Mouse (Mus musculus) hindbrain, postnatal 0 days (tissue): ENCODE measurements around the gene Gm44596. TPM values are rescaled to one million over a fixed set of nuclear protein-coding genes. Genes with fewer than 3 reads are reported as not detected.

Experiments used
- ATAC-seq: fragments of 200-750 bp; cut with Nextera tagmentation; 2 replicates; pipeline ENCODE4 v1.8.0; 2017; ENCODE audit warnings: mild to moderate bottlenecking, moderate TSS enrichment, moderate library complexity
- DNase-seq: peaks from one replicate; pipeline ENCODE4 v3.0.0-alpha.2; 2015; ENCODE audit warnings: low spot score
- H3K27ac ChIP-seq: fragments of 300-500 bp; sonication (generic); 2 replicates; pipeline ENCODE4 v1.5.1; 2014; ENCODE audit warnings: mild to moderate bottlenecking
- H3K27me3 ChIP-seq: fragments of 300-500 bp; sonication (generic); 2 replicates; pipeline ENCODE4 v1.6.1; 2014; ENCODE audit warnings: low read length, mixed read lengths; ENCODE audit not compliant: insufficient read depth
- H3K36me3 ChIP-seq: fragments of 300-500 bp; sonication (generic); 2 replicates; pipeline ENCODE4 v1.6.1; 2014; ENCODE audit warnings: low read length, mixed read lengths; ENCODE audit not compliant: insufficient read depth
- H3K4me1 ChIP-seq: fragments of 300-500 bp; sonication (generic); 2 replicates; pipeline ENCODE4 v1.6.1; 2014; ENCODE audit warnings: antibody characterized with exemption, low read length, mixed read lengths; ENCODE audit not compliant: insufficient read depth
- H3K4me2 ChIP-seq: fragments of 300-500 bp; sonication (generic); 2 replicates; pipeline ENCODE4 v1.6.1; 2014; ENCODE audit warnings: low read depth, mild to moderate bottlenecking, low read length, moderate library complexity, mixed read lengths
- H3K4me3 ChIP-seq: fragments of 300-500 bp; sonication (generic); 2 replicates; pipeline ENCODE4 v1.5.1; 2014; ENCODE audit warnings: low read length
- H3K9ac ChIP-seq: fragments of 300-500 bp; sonication (generic); replicated peaks from 2 replicates; pipeline ENCODE4 v1.6.1; 2014; ENCODE audit warnings: mild to moderate bottlenecking, low read length, moderate library complexity, mixed read lengths
- H3K9me3 ChIP-seq: fragments of 300-500 bp; sonication (generic); 2 replicates; pipeline ENCODE4 v1.6.1; 2016; ENCODE audit warnings: low read length, mixed read lengths
- CTCF ChIP-seq: IDR thresholded peaks from 2 replicates; pipeline ENCODE4 v1.5.1; 2016; ENCODE audit warnings: antibody characterized with exemption, control low read depth, low read depth
- WGBS: fragments of 180-500 bp; shearing (Covaris S2); extraction: QIAGEN DNeasy Blood & Tissue Kit; methylation state at CpG from one replicate; pipeline ENCODE4 v1.1.7; 2014; 5-methylcytosine and 5-hydroxymethylcytosine counted together
- polyA plus RNA-seq: library from polyadenylated mRNA; unstranded; fragments of >200 nt; fragmentation: Nextera tagmentation; extraction: Ambion mirVana; gene quantifications from 2 replicates; pipeline ENCODE4 v1.2.1, GENCODE M21; 2015
- total RNA-seq: library from RNA; depleted of rRNA; stranded (reverse); fragments of >200 nt; gene quantifications from 2 replicates; pipeline ENCODE4 v1.2.3, GENCODE M21; 2014

Gm44596 gene
- total and polyA plus RNA-seq, 2 experiments from 2014 or later: not detected

- Histone ChIP-seq H3K4me3 (no peak overlapping the region), H3K27me3 (no peaks in the 10 kb centered on the region), H3K9ac (no peak overlapping the region), H3K9me3 (no peaks in the 10 kb centered on the region), H3K4me2 (no peak overlapping the region), H3K4me1 (peaks cover 3% of the 10 kb centered on the region; the same call in 1 of the 2 replicates), H3K36me3 (peaks cover 8% of the 10 kb centered on the region; the same call in 1 of the 2 replicates), H3K27ac (0 out of 2 replicates have a peak overlapping the region, but pooled peaks have one; percentile 11)
- ATAC-seq (no peak), DNase-seq (no peak)
- no peak for TF ChIP-seq CTCF
- 78% methylated on average over 6 of the region's 6 CpGs for WGBS
Measured at GRCm38 (mm10) chr6:128346782-128347181, 28.5 kb upstream of the Gm44596 start.

- H3K4me2 ChIP-seq: no peak overlapping the region
- no peaks in the 10 kb centered on the region for H3K36me3 ChIP-seq
- DNase-seq (peak; percentile 73), ATAC-seq (peak; percentile 92)
- 0 out of 2 replicates have a peak, but pooled peaks cover 4% of the 10 kb centered on the region for H3K4me1 ChIP-seq
- no peak overlapping the region for H3K4me3 ChIP-seq
- H3K9ac ChIP-seq: no peak overlapping the region
- no peak for TF ChIP-seq CTCF
- no peaks in the 10 kb centered on the region for H3K27me3 ChIP-seq
- 24% methylated on average over 7 of the region's 7 CpGs for WGBS
- no peaks in the 10 kb centered on the region for H3K9me3 ChIP-seq
- H3K27ac ChIP-seq: peak overlapping the region; percentile 74
Measured at GRCm38 (mm10) chr6:128349711-128350110, 25.6 kb upstream of the Gm44596 start.

- no peak for TF ChIP-seq CTCF
- Histone ChIP-seq H3K27me3 (no peaks in the 10 kb centered on the region), H3K9me3 (no peaks in the 10 kb centered on the region), H3K27ac (no peak overlapping the region), H3K4me1 (0 out of 2 replicates have a peak, but pooled peaks cover 4% of the 10 kb centered on the region), H3K4me2 (peak overlapping the region; percentile 62), H3K9ac (peak overlapping the region; percentile 83; the same call in 1 of the 2 replicates), H3K36me3 (peaks cover 4% of the 10 kb centered on the region; the same call in 1 of the 2 replicates), H3K4me3 (0 out of 2 replicates have a peak overlapping the region, but pooled peaks have one; percentile 75)
- no peak for DNase-seq
- 37% methylated on average over 3 of the region's 3 CpGs for WGBS
- ATAC-seq: no peak
Measured at GRCm38 (mm10) chr6:128354140-128354539, 21.2 kb upstream of the Gm44596 start.

- peaks cover 4% of the 10 kb centered on the region; the same call in 1 of the 2 replicates for H3K36me3 ChIP-seq
- no peaks in the 10 kb centered on the region for H3K27me3 ChIP-seq
- H3K4me3 ChIP-seq: peak overlapping the region; percentile 75
- under 1% methylated on average over 27 of the region's 28 CpGs for WGBS
- H3K4me2 ChIP-seq: peak overlapping the region; percentile 62
- peak overlapping the region; percentile 95 for H3K27ac ChIP-seq
- DNase-seq: peak; percentile 75
- ATAC-seq: peak; percentile 84
- no peak; the same call in 1 of the 2 replicates for TF ChIP-seq CTCF
- peak overlapping the region; percentile 83 for H3K9ac ChIP-seq
- 0 out of 2 replicates have a peak, but pooled peaks cover 4% of the 10 kb centered on the region for H3K4me1 ChIP-seq
- H3K9me3 ChIP-seq: no peaks in the 10 kb centered on the region
Measured at GRCm38 (mm10) chr6:128355201-128355681, 20.1 kb upstream of the Gm44596 start.

GRCm38 (mm10) chr6:128355726-128356416 lies 19.4 kb upstream of the Gm44596 start, which contains the start of gene Tulp3:
Gene Tulp3, minus strand, starts transcription at chr6:128355851.
- DNase-seq: peak; percentile 99
- H3K4me3 ChIP-seq: peak within 1 kb of the TSS; percentile 75
- ATAC-seq: peak; percentile 98
- H3K36me3 ChIP-seq: peaks cover 4% of the 10 kb centered on the region; the same call in 1 of the 2 replicates
- H3K9ac ChIP-seq: peak within 1 kb of the TSS; percentile 83
- no peak for TF ChIP-seq CTCF
- no peaks in the 10 kb centered on the region for H3K27me3 ChIP-seq
- peak within 1 kb of the TSS; percentile 95 for H3K27ac ChIP-seq
- WGBS: under 1% methylated on average over 39 of the region's 42 CpGs
- H3K9me3 ChIP-seq: no peaks in the 10 kb centered on the region
- H3K4me1 ChIP-seq: 0 out of 2 replicates have a peak, but pooled peaks cover 4% of the 10 kb centered on the region
- H3K4me2 ChIP-seq: peak within 1 kb of the TSS; percentile 62

GRCm38 (mm10) chr6:128358999-128359398 lies 16.3 kb upstream of the Gm44596 start:
- WGBS: 6% methylated on average over 2 of the region's 2 CpGs
- H3K27me3 ChIP-seq: no peaks in the 10 kb centered on the region
- no peak overlapping the region for H3K4me3 ChIP-seq
- peaks cover 4% of the 10 kb centered on the region; the same call in 1 of the 2 replicates for H3K36me3 ChIP-seq
- ATAC-seq (no peak), DNase-seq (peak; percentile 83)
- TF ChIP-seq CTCF: peak; percentile 95
- H3K4me1 ChIP-seq: 0 out of 2 replicates have a peak, but pooled peaks cover 2% of the 10 kb centered on the region
- no peaks in the 10 kb centered on the region for H3K9me3 ChIP-seq
- H3K4me2 ChIP-seq: no peak overlapping the region
- H3K9ac ChIP-seq: no peak overlapping the region
- H3K27ac ChIP-seq: no peak overlapping the region
